Mouse (Mus musculus) brain, embryonic 14.5 days (tissue): ENCODE measurements at regions not wholly inside any gene's neighbourhood (a gene's known extent, or its start where the extent isn't known, plus 50 kb on each side); places are given as distances from the start of the nearest gene placed in this dataset.

ENCODE experiments used
- CTCF ChIP-seq: fragments of 200-500 bp; IDR thresholded peaks from 2 replicates; pipeline ENCODE4 v1.5.1; 2012; ENCODE audit warnings: inconsistent platforms, mild to moderate bottlenecking, moderate library complexity, borderline replicate concordance; ENCODE audit not compliant: insufficient read depth, insufficient read length; ENCODE audit errors: extremely low read depth
- POLR2A ChIP-seq: fragments of 200-500 bp; IDR thresholded peaks from 2 replicates; pipeline ENCODE4 v1.6.1; 2012; ENCODE audit warnings: mild to moderate bottlenecking, inconsistent platforms, borderline replicate concordance; ENCODE audit not compliant: poor library complexity, insufficient read depth, insufficient read length, severe bottlenecking; ENCODE audit errors: extremely low read depth

- peak; percentile 81 for TF ChIP-seq CTCF
- no peak for TF ChIP-seq POLR2A
Observed at GRCm38 (mm10) chr2:171493741-171494140, 549.5 kb downstream of the Cbln4 start.
